Mouse (Mus musculus) C2C12 (cell line): ENCODE results near the gene Myom1. TPM values are rescaled to one million over a fixed set of nuclear protein-coding genes. Genes with fewer than 3 reads are reported as not detected.

Experiments
- H3K27me3 ChIP-seq: one replicate; pipeline ENCODE4 v1.6.1; 2011; ENCODE audit not compliant: control insufficient read depth, insufficient read depth, insufficient read length
- H3K36me3 ChIP-seq: one replicate; pipeline ENCODE4 v1.6.1; 2011; ENCODE audit not compliant: control insufficient read depth, insufficient read depth
- H3K4me3 ChIP-seq: one replicate; pipeline ENCODE4 v1.5.1; 2011; ENCODE audit warnings: mild to moderate bottlenecking, control low read depth; ENCODE audit not compliant: poor library complexity, insufficient read depth, severe bottlenecking
- H3K79me2 ChIP-seq: one replicate; pipeline ENCODE4 v1.6.1; 2011; ENCODE audit not compliant: control insufficient read depth, insufficient read depth
- H3K79me3 ChIP-seq: one replicate; pipeline ENCODE4 v1.6.1; 2011; ENCODE audit warnings: low read depth, control low read depth
- H3ac ChIP-seq: one replicate; pipeline ENCODE3; 2011; ENCODE audit warnings: low read depth; ENCODE audit not compliant: control insufficient read depth, insufficient read length
- CEBPB ChIP-seq: IDR thresholded peaks from one replicate; pipeline ENCODE4 v1.6.1; 2011; ENCODE audit warnings: low read depth, mild to moderate bottlenecking, control low read depth, moderate library complexity
- CTCF ChIP-seq: IDR thresholded peaks from one replicate; pipeline ENCODE4 v1.5.1; 2011; ENCODE audit not compliant: control insufficient read depth, insufficient read depth, insufficient read length
- FOSL1 ChIP-seq: IDR thresholded peaks from one replicate; pipeline ENCODE4 v1.8.0; 2011; ENCODE audit warnings: mild to moderate bottlenecking, low read length; ENCODE audit not compliant: poor library complexity, insufficient read depth, severe bottlenecking
- MAX ChIP-seq: IDR thresholded peaks from one replicate; pipeline ENCODE4 v1.6.1; 2011; ENCODE audit warnings: mild to moderate bottlenecking, control low read depth
- MYOD1 ChIP-seq: IDR thresholded peaks from one replicate; pipeline ENCODE4 v1.6.1; 2011; ENCODE audit warnings: low read depth; ENCODE audit not compliant: control insufficient read depth, insufficient read length
- MYOG ChIP-seq: IDR thresholded peaks from one replicate; pipeline ENCODE4 v1.6.1; 2011; ENCODE audit not compliant: control insufficient read depth, insufficient read length; ENCODE audit errors: extremely low read depth
- USF1 ChIP-seq: IDR thresholded peaks from one replicate; pipeline ENCODE4 v1.6.1; 2011; ENCODE audit warnings: low read depth, mild to moderate bottlenecking, control low read depth, moderate library complexity
- polyA plus RNA-seq: library from polyadenylated mRNA; unstranded; fragments of >200 nt; fragmentation: generic; extraction: Trizol; gene quantifications from one replicate; pipeline ENCODE4 v1.2.1, GENCODE M21; 2012; ENCODE audit warnings: missing spikeins

Gene Myom1
- polyA plus RNA-seq, 1 experiment, result 0.35 TPM

DNA sequence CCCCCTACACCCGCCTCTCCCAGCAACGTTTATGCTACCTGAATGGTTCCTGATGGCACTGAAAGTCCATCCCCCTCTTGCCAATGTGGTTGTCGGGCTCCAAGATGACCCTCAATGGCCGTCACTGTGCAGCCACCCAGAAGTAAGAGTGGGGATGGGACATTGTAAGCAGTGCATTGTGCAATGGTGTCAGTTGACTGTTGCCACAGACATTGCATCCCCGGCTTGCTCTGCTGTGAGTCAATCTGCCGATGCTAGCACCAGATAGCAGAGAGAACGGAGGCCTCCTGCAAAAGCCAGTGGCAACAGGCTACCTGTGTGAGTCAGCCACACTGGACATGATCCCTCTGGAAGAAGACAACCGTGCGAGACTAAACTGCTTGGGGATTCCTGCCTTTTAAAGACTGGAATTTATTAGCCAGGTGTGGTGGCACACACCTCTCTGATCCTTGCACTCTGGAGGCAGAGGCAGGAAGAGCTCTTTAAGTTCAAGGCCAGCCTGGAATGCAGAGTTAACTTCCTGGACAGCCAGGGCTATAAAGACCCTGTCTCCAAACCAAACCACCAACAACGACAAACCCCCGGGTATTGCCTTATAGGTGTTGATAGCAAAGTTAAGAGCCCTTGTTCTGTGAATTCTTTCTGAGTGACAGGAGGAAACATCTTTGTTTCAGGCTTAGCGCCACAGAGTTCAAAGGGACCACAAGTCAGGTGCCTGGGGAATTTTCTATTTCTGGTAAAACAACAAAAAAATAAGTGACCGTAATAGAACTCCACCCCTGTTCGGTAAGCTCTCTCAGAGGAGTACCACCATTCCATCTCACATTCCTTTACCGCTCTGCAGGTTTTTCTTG, 16.7 kb upstream of the Myom1 start:
- no peak for TF ChIP-seq CEBPB
- TF ChIP-seq FOSL1, result no peak
- TF ChIP-seq MYOD1, result no peak
- TF ChIP-seq MAX, result no peak
- no peak for TF ChIP-seq CTCF
- TF ChIP-seq USF1, result no peak
- no peak for TF ChIP-seq MYOG
- Histone ChIP-seq H3K79me2 (peaks cover 65% of the 10 kb centered on the region), H3K36me3 (peaks cover 73% of the 10 kb centered on the region), H3K4me3 (no peak overlapping the region), H3ac (no peak overlapping the region), H3K27me3 (no peaks in the 10 kb centered on the region), H3K79me3 (peaks cover 54% of the 10 kb centered on the region)

DNA sequence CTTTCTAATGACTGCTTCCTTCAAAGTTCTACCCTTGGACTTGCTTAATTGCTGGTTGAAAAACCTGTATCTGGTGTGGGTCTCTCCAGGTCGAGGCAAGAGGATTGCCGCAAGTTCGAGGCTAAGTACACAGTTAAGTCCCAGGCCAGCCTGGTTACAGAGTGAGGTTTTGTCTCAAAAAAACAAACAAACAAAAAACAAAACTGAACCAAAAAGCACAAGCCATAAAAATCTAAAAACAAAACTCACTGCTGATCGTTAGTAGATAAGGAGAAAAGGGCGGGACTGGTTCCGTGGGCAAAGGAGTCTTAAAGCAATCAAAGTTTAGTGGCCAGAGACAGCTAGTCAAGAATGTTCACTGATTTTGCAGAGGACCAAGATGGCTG, 16.1 kb upstream of the Myom1 start:
- Histone ChIP-seq H3K27me3 (no peaks in the 10 kb centered on the region), H3K4me3 (no peak overlapping the region), H3K79me2 (peaks cover 69% of the 10 kb centered on the region), H3K36me3 (peaks cover 74% of the 10 kb centered on the region), H3K79me3 (peaks cover 54% of the 10 kb centered on the region), H3ac (no peak overlapping the region)
- TF ChIP-seq MYOD1 (no peak), USF1 (no peak), CTCF (no peak), FOSL1 (no peak), MAX (no peak), CEBPB (no peak), MYOG (no peak)

DNA sequence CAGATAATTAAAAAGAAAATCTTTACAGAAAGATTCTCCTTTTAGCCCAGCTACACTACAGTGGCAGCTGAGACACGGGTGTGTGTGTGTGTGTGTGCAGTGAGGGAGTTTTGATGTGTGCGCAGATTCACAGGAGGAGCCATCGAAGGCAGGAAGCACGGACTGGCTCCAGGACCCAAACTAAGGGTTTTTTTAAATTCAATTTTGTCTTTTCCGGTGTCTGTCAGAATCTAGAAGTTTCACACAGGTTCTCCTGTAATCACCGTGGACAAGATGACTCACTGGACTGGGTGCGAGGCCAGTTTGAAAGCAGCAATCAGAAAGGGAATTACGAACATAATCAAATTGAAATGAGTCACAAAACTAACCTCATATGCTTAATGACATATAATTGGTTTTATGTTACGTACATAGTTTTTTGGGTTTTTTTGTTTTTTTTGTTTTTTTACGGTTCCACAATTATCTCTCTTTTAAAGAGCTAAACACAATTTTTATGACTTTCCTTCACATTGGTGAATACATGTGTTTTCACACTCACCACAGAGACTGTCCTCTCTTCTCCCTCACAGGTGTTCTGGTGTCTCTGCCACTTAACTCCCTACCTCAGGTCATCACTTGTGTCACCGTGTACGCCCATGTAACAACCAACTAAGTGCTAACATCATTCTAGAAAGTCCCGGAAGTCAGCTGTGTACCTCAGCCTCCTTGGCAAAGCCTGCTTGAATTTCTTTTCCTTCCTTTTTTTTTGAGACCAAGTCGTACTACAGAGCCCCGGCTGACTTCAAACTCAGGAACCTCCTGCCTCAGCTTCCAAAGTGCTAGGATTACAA, 15.4 kb upstream of the Myom1 start:
- TF ChIP-seq MYOD1 (no peak), MAX (no peak), FOSL1 (no peak), MYOG (no peak), CTCF (no peak), CEBPB (no peak), USF1 (no peak)
- H3K36me3 ChIP-seq, result peaks cover 74% of the 10 kb centered on the region
- H3K79me2 ChIP-seq, result peaks cover 76% of the 10 kb centered on the region

DNA sequence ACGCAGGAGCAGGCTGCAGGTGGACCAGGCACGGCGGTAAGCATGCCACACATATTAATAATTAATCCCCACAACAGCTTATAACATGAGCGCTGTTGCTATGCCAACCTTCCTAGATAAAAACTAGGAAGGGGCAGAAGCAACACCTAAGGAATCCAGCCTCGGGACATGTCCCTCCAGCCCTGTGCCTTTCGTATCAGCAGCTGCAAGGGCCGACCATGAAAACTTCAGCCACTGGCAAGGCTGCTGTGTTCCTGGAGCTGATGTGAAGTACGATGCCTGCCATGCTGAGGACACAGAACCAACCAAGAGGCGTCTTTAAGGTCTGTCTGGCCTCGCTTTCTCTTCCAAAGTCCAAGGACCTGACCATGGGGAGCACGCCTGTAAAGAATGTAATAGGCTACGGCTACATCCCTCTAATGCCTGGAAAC, 14.1 kb upstream of the Myom1 start:
- Histone ChIP-seq H3K4me3 (no peak overlapping the region), H3ac (no peak overlapping the region), H3K79me2 (peaks cover 89% of the 10 kb centered on the region), H3K27me3 (no peaks in the 10 kb centered on the region), H3K79me3 (peaks cover 60% of the 10 kb centered on the region), H3K36me3 (peaks cover 77% of the 10 kb centered on the region)
- TF ChIP-seq MYOG (no peak), FOSL1 (no peak), MYOD1 (no peak), MAX (no peak), CEBPB (no peak)

More for the DNA sequence above, 15.4 kb upstream of the Myom1 start:
- Histone ChIP-seq H3ac (no peak overlapping the region), H3K27me3 (no peaks in the 10 kb centered on the region), H3K4me3 (no peak overlapping the region), H3K79me3 (peaks cover 54% of the 10 kb centered on the region)

DNA sequence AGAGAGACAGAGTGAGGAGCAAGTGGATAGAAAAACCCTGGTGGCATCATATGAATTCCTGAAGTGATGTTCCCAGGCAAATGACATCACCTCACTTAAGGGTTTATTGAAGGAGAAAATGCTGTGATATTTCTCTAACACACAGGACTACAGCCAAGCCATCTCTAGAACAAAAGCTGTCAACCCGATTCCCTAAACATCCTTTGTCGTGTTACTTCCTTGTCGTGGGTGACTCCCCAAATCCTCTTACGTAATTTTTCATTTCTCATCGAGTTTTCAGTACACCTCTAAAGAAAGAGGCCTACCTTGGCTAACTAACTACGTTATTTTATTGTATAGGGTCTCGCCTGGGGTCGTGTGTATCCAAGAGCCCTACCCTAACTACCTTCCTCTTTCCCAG, 13.0 kb upstream of the Myom1 start:
- peak overlapping the region; percentile 40 for H3K4me3 ChIP-seq
- H3K27me3 ChIP-seq, result no peaks in the 10 kb centered on the region
- H3K79me2 ChIP-seq, result peaks cover 94% of the 10 kb centered on the region
- peaks cover 63% of the 10 kb centered on the region for H3K79me3 ChIP-seq
- no peak overlapping the region for H3ac ChIP-seq
- peaks cover 81% of the 10 kb centered on the region for H3K36me3 ChIP-seq
- no peak for TF ChIP-seq MYOD1
- no peak for TF ChIP-seq MYOG
- no peak for TF ChIP-seq MAX
- TF ChIP-seq USF1, result no peak
- TF ChIP-seq CTCF, result no peak
- TF ChIP-seq CEBPB, result no peak
- no peak for TF ChIP-seq FOSL1
